Mouse (Mus musculus) ES-E14 (cell line): ENCODE measurements at regions not wholly inside any gene's neighbourhood (a gene's known extent, or its start where the extent isn't known, plus 50 kb on each side); places are given as distances from the start of the nearest gene placed in this dataset.

ENCODE experiments used
- CHD2 ChIP-seq: IDR thresholded peaks from 2 replicates; pipeline ENCODE4 v1.6.1; 2014; ENCODE audit warnings: mild to moderate bottlenecking, low read depth, low read length, inconsistent platforms
- HCFC1 ChIP-seq: IDR thresholded peaks from 2 replicates; pipeline ENCODE4 v1.6.1; 2012; ENCODE audit warnings: low read length, inconsistent platforms, borderline replicate concordance; ENCODE audit not compliant: insufficient read depth
- MAFK ChIP-seq: IDR thresholded peaks from 2 replicates; pipeline ENCODE4 v1.6.1; 2014; ENCODE audit warnings: mild to moderate bottlenecking, low read depth, low read length, inconsistent platforms; ENCODE audit not compliant: insufficient read depth
- ZC3H11A ChIP-seq: IDR thresholded peaks from 2 replicates; pipeline ENCODE4 v1.6.1; 2012; ENCODE audit warnings: low read depth, mild to moderate bottlenecking, inconsistent platforms, low read length, borderline replicate concordance
- ZNF384 ChIP-seq: IDR thresholded peaks from 2 replicates; pipeline ENCODE4 v1.6.1; 2012; ENCODE audit warnings: low read depth, low read length, inconsistent platforms

DNA sequence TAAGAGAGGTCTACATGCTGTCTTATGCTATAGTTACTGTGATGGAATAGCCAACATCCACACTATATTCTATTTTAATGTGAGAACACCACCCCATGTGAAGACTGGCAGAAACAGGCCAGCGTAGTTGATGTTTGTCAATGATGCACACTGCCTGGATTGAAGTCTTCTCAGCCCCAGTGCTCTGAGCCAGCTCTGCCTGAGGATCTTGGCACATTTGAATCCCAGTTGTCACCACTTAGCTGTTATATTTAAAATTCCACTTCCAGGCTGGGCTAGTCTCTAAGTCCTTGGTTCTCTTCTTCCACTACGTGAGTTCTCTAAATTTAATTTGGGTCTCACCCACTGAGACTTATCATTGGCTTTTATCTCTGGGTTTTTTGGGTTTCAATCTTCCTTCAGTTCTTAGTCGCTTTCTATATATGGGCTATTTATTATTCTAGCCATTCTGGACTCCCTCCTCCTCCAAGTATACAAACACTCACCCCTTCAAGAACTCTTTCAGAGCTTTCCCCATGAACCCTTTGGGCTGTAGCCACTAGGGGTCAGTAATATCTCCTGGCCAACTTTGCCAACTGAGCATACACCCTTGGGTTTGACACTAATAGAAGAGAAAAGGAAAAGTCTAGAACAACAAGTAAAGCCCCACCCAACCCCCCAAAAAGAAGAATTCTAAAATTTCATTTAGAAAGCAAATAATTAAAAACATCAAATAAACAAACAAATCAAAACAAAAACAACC is 110.0 kb downstream of the Cog6 start:
- TF ChIP-seq HCFC1 (no peak), ZNF384 (no peak), ZC3H11A (no peak), MAFK (no peak), CHD2 (no peak)
